Comparison of ENCODE assay signal across 18 mouse cellular contexts in genomic region chr8:61325014-61325715, GRCm38 (mm10).
A peak's percentile ranks its signal among the peaks of the same experiment; 100 is the strongest.
DNase-seq lines count a peak whose midpoint lies in the region; ATAC-seq and TF ChIP-seq lines count a peak whose summit lies in the region.
"Had no signal": no experiment of that assay in that cellular context is flagged by ENCODE, and none has a peak within 500 bp of the region (broad histone marks: within the 10 kb centered on the region; RNA-seq: fewer than 3 reads in every experiment).

No protein-coding gene starts in this region.

- peak; percentile 20 for DNase-seq in MN1 (ENCODE audit: low spot score)
- DNase-seq in forebrain, embryonic 10.5 days (ENCODE audit: extremely low spot score, low spot score): no peak
- no peak for DNase-seq in cerebellum, adult 2 months
- DNase-seq in lung, postnatal 4 days: no peak
- DNase-seq in spleen, postnatal 10 days (ENCODE audit: low spot score in 2 of 2): no peak
- DNase-seq: cerebellum, postnatal 25 days; heart, adult 18-20 months; heart, postnatal 10 days; kidney, adult 18-20 months; layer of hippocampus, adult 9-11 months; thymus, adult 18-20 months had no signal

- peak; percentile 79 for ATAC-seq in hindbrain, embryonic 13.5 days (ENCODE audit: low FRiP score)
- peak; percentile 61 for ATAC-seq in midbrain, embryonic 16.5 days

- peak overlapping the region; percentile 20; the same call in 1 of the 2 replicates for H3K4me3 ChIP-seq in forebrain, embryonic 10.5 days
- no peak overlapping the region for H3K4me3 ChIP-seq in hindbrain, embryonic 13.5 days
- no peak overlapping the region for H3K4me3 ChIP-seq in midbrain, embryonic 16.5 days (ENCODE audit: low read depth, low read length)
- H3K4me3 ChIP-seq in cerebellum, adult 2 months (replicated peaks; ENCODE audit: insufficient read depth, low read depth, low read length): no peak overlapping the region
- H3K4me3 ChIP-seq: embryonic facial prominence, embryonic 12.5 days; limb, embryonic 10.5 days; liver, embryonic 15.5 days had no signal

- peak overlapping the region; percentile 71 for H3K27ac ChIP-seq in forebrain, embryonic 10.5 days
- H3K27ac ChIP-seq in hindbrain, embryonic 13.5 days: peak overlapping the region; percentile 68
- no peak overlapping the region for H3K27ac ChIP-seq in midbrain, embryonic 16.5 days (ENCODE audit: low read length)
- H3K27ac ChIP-seq in cerebellum, adult 2 months (ENCODE audit: insufficient read depth, low read length): no peak overlapping the region
- H3K27ac ChIP-seq: limb, embryonic 10.5 days; liver, embryonic 15.5 days; macrophage had no signal

- 49% methylated on average over 16 of the region's 16 CpGs for WGBS in forebrain, embryonic 10.5 days
- 27% methylated on average over 16 of the region's 16 CpGs for WGBS in hindbrain, embryonic 13.5 days
- WGBS in midbrain, embryonic 16.5 days: 16% methylated on average over 16 of the region's 16 CpGs
- WGBS in cerebellum, adult 2 months: 65% methylated on average over 16 of the region's 16 CpGs

- H3K9ac ChIP-seq in hindbrain, embryonic 13.5 days: no peak overlapping the region
- H3K9ac ChIP-seq in midbrain, embryonic 16.5 days (ENCODE audit: low read depth, low read length): no peak overlapping the region
- H3K9ac ChIP-seq: embryonic facial prominence, embryonic 12.5 days; liver, embryonic 15.5 days had no signal

- H3K9me3 ChIP-seq in forebrain, embryonic 10.5 days: no peaks in the 10 kb centered on the region
- H3K9me3 ChIP-seq in hindbrain, embryonic 13.5 days: no peaks in the 10 kb centered on the region
- no peaks in the 10 kb centered on the region for H3K9me3 ChIP-seq in midbrain, embryonic 16.5 days (replicated peaks; ENCODE audit: control insufficient read depth, low read length, poor library complexity, severe bottlenecking)
- H3K9me3 ChIP-seq: embryonic facial prominence, embryonic 12.5 days; G1E; limb, embryonic 10.5 days; liver, embryonic 15.5 days had no signal

- no peak for TF ChIP-seq CTCF in cerebellum, adult 2 months (IDR thresholded peaks at IDR 0.05; ENCODE audit: borderline replicate concordance, insufficient read depth, low read depth, low read length)

- H3K36me3 ChIP-seq in forebrain, embryonic 10.5 days (replicated peaks): peaks cover 16% of the 10 kb centered on the region
- peaks cover 6% of the 10 kb centered on the region; the same call in 1 of the 2 replicates for H3K36me3 ChIP-seq in hindbrain, embryonic 13.5 days
- peaks cover 3% of the 10 kb centered on the region; the same call in 1 of the 2 replicates for H3K36me3 ChIP-seq in midbrain, embryonic 16.5 days (ENCODE audit: control insufficient read depth, insufficient read depth, low read length)
- H3K36me3 ChIP-seq: G1E; liver, embryonic 15.5 days had no signal

- peaks cover 7% of the 10 kb centered on the region; the same call in 1 of the 2 replicates for H3K27me3 ChIP-seq in forebrain, embryonic 10.5 days (ENCODE audit: poor library complexity, severe bottlenecking)
- no peaks in the 10 kb centered on the region for H3K27me3 ChIP-seq in hindbrain, embryonic 13.5 days
- H3K27me3 ChIP-seq in midbrain, embryonic 16.5 days (ENCODE audit: control insufficient read depth, insufficient read depth, low read depth, low read length): no peaks in the 10 kb centered on the region
- H3K27me3 ChIP-seq in cerebellum, adult 2 months (ENCODE audit: control insufficient read depth, insufficient read depth, low read length): no peaks in the 10 kb centered on the region
- H3K27me3 ChIP-seq: embryonic facial prominence, embryonic 12.5 days; liver, embryonic 15.5 days had no signal

- peak overlapping the region; percentile 26 for H3K4me2 ChIP-seq in hindbrain, embryonic 13.5 days
- peak overlapping the region; percentile 25; the same call in 1 of the 2 replicates for H3K4me2 ChIP-seq in midbrain, embryonic 16.5 days (ENCODE audit: low read length)
- H3K4me2 ChIP-seq: embryonic facial prominence, embryonic 12.5 days; liver, embryonic 15.5 days had no signal

- peaks cover 58% of the 10 kb centered on the region for H3K4me1 ChIP-seq in forebrain, embryonic 10.5 days
- H3K4me1 ChIP-seq in hindbrain, embryonic 13.5 days (replicated peaks): peaks cover 43% of the 10 kb centered on the region
- H3K4me1 ChIP-seq in midbrain, embryonic 16.5 days (ENCODE audit: control insufficient read depth, insufficient read depth, low read length): peaks cover 17% of the 10 kb centered on the region
- H3K4me1 ChIP-seq in cerebellum, adult 2 months (ENCODE audit: control insufficient read depth, insufficient read depth, low read length): no peaks in the 10 kb centered on the region
- H3K4me1 ChIP-seq: liver, embryonic 15.5 days had no signal

- TF ChIP-seq POLR2A in cerebellum, adult 2 months (IDR thresholded peaks at IDR 0.05; ENCODE audit: borderline replicate concordance, insufficient read depth, low read length): no peak

Comparison
In these comparisons a context has a peak if more than half of its experiments do, and no peak if none do; other contexts are left out.
1. H3K27ac ChIP-seq: peak in forebrain, embryonic 10.5 days (single experiment) and hindbrain, embryonic 13.5 days (single experiment); none in midbrain, embryonic 16.5 days (single experiment) and cerebellum, adult 2 months (single experiment).